Mouse (Mus musculus) sigmoid colon, adult 10 weeks (tissue): ENCODE results near the gene Ctsj. TPM values are rescaled to one million over a fixed set of nuclear protein-coding genes. Genes with fewer than 3 reads are reported as not detected.

Experiments
- polyA plus RNA-seq: library from polyadenylated mRNA; stranded (reverse); fragments of 350-450 nt; fragmentation: Illumina TruSeq; extraction: RNeasy Lipid Tissue Mini Kit (QIAGEN cat#74804); gene quantifications from one replicate; pipeline ENCODE4 v1.2.3, GENCODE M21; 2014; ENCODE audit warnings: low read depth, low replicate concordance

The Ctsj gene
- polyA plus RNA-seq = not detected

DNA sequence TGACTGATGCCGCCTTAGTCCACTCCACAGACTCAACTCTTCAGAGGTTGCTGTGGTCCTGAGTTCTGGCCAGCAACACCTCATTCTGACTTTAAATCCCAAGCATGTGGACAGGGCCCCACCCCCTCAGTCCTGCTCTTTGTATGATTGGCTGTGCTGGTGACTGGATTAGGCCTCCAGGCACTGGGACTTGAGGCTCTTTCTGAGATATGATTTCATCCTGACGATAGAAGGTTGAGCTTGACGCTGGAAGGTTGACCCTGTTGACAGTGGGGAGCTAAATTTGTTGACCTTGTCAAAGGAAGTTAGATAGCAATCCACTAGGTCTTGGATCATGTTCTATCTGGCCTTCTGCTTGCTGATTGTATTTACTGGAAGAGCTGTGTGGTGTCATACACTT is at the start of gene Ctsj:
Gene Ctsj (minus strand): TSS at position 101 of the 400 bp plus-strand sequence.

GRCm38 (mm10) chr13:61040531-61040930 is 34.8 kb upstream of the Ctsj start, which contains the start of gene Ctsq:
TSS of gene Ctsq (minus strand) at chr13:61040631.

Other genes starting within 250 kb of the Ctsj start
- gene BC051665, start 219.6 kb downstream of the Ctsj start, polyA plus RNA-seq = not detected
- not detected for gene Ctsll3, start 203.1 kb downstream of the Ctsj start, polyA plus RNA-seq
- gene 4930486L24Rik, start 141.5 kb downstream of the Ctsj start, polyA plus RNA-seq = not detected
- gene Gm49392, start 109.1 kb downstream of the Ctsj start, polyA plus RNA-seq = not detected
- gene Ctla2b, start 108.5 kb downstream of the Ctsj start, polyA plus RNA-seq = 7.9 TPM
- gene Tpbpb, start 101.1 kb downstream of the Ctsj start, polyA plus RNA-seq = not detected
- not detected for gene Gm49393, start 70.4 kb downstream of the Ctsj start, polyA plus RNA-seq
- gene Gm49391, start 69.4 kb downstream of the Ctsj start, polyA plus RNA-seq = 14.2 TPM
- 40.8 TPM for gene Ctla2a, start 69.3 kb downstream of the Ctsj start, polyA plus RNA-seq
- gene Tpbpa, start 64.0 kb downstream of the Ctsj start, polyA plus RNA-seq = not detected
- gene Ctsq, start 34.7 kb upstream of the Ctsj start, polyA plus RNA-seq = not detected
- gene Ctsr, start 158.3 kb upstream of the Ctsj start, polyA plus RNA-seq = not detected
- not detected for gene Cts6, start 197.5 kb upstream of the Ctsj start, polyA plus RNA-seq
- not detected for gene Cts8, start 249.4 kb upstream of the Ctsj start, polyA plus RNA-seq